ENCODE assay signal across 26 mouse cellular contexts in genomic region chr19:44823657-44824056, GRCm38 (mm10).
"Had no signal": no experiment of that assay in that cellular context is flagged by ENCODE, and none has a peak within 500 bp of the region (broad histone marks: within the 10 kb centered on the region; RNA-seq: fewer than 3 reads in every experiment).

No protein-coding gene starts in this region.

- H3K4me2 ChIP-seq: heart, embryonic 12.5 days; hindbrain, embryonic 12.5 days; hindbrain, embryonic 14.5 days; intestine, embryonic 15.5 days; liver, embryonic 11.5 days; liver, embryonic 13.5 days; liver, embryonic 15.5 days had no signal

- H3K4me1 ChIP-seq: heart, embryonic 12.5 days; liver, embryonic 13.5 days; liver, embryonic 15.5 days had no signal

- H3K9me3 ChIP-seq: heart, embryonic 10.5 days; heart, embryonic 12.5 days; hindbrain, embryonic 10.5 days; hindbrain, embryonic 12.5 days; intestine, embryonic 15.5 days; liver, embryonic 13.5 days; liver, embryonic 15.5 days had no signal

- H3K27ac ChIP-seq: gastrocnemius, adult 2 months; heart, embryonic 10.5 days; hindbrain, embryonic 10.5 days; hindbrain, embryonic 12.5 days; hindbrain, embryonic 14.5 days; intestine, embryonic 15.5 days; kidney, postnatal 0 days; layer of hippocampus, adult 2 months; left cerebral cortex, adult 2 months; liver, embryonic 13.5 days; liver, embryonic 15.5 days had no signal

- ATAC-seq: hindbrain, embryonic 16.5 days; inflammation-experienced regulatory T-cells, adult 6 months; intestine, embryonic 15.5 days; intestine, postnatal 0 days had no signal

- H3K4me3 ChIP-seq: gastrocnemius, adult 2 months; heart, embryonic 10.5 days; heart, embryonic 12.5 days; hindbrain, embryonic 10.5 days; hindbrain, embryonic 12.5 days; intestine, embryonic 15.5 days; layer of hippocampus, adult 2 months; left cerebral cortex, adult 2 months; liver, embryonic 13.5 days; liver, embryonic 15.5 days had no signal

- H3K36me3 ChIP-seq: heart, embryonic 10.5 days; heart, embryonic 12.5 days; hindbrain, embryonic 10.5 days; hindbrain, embryonic 12.5 days; intestine, embryonic 15.5 days; liver, embryonic 13.5 days; liver, embryonic 15.5 days had no signal

- DNase-seq: gastrocnemius, adult 2 months; gastrocnemius, postnatal 10 days; gastrocnemius, postnatal 25 days; heart, adult 18-20 months; heart, postnatal 10 days; heart, postnatal 4 days; kidney, adult 2 months; kidney, adult 9 months; kidney, postnatal 14 days; kidney, postnatal 4 days; liver; liver, embryonic 13.5 days had no signal

- H3K9ac ChIP-seq: heart, embryonic 12.5 days; hindbrain, embryonic 12.5 days; hindbrain, embryonic 14.5 days; intestine, embryonic 15.5 days; liver, embryonic 13.5 days; liver, embryonic 15.5 days had no signal
